Mouse (Mus musculus) limb, embryonic 12.5 days (tissue): ENCODE measurements at regions not wholly inside any gene's neighbourhood (a gene's known extent, or its start where the extent isn't known, plus 50 kb on each side); places are given as distances from the start of the nearest gene placed in this dataset.

Source experiments
- ATAC-seq: fragments of 200-750 bp; cut with Nextera tagmentation; 2 replicates; pipeline ENCODE4 v1.8.0; 2017; ENCODE audit warnings: low read depth, moderate TSS enrichment; ENCODE audit not compliant: insufficient number of reproducible peaks, insufficient read depth, low FRiP score, low TSS enrichment
- H3K27ac ChIP-seq: fragments of 300-500 bp; sonication (generic); 2 replicates; pipeline ENCODE4 v1.5.1; 2016; ENCODE audit warnings: mild to moderate bottlenecking, moderate library complexity
- H3K27me3 ChIP-seq: fragments of 300-500 bp; sonication (generic); 2 replicates; pipeline ENCODE4 v1.6.1; 2016; ENCODE audit warnings: mild to moderate bottlenecking, moderate library complexity
- H3K36me3 ChIP-seq: fragments of 300-500 bp; sonication (generic); 2 replicates; pipeline ENCODE4 v1.6.1; 2016; ENCODE audit warnings: mild to moderate bottlenecking, moderate library complexity
- H3K4me1 ChIP-seq: fragments of 300-500 bp; sonication (generic); replicated peaks from 2 replicates; pipeline ENCODE4 v1.6.1; 2016
- H3K4me2 ChIP-seq: fragments of 300-500 bp; sonication (generic); 2 replicates; pipeline ENCODE4 v1.6.1; 2016; ENCODE audit warnings: mild to moderate bottlenecking, moderate library complexity
- H3K4me3 ChIP-seq: fragments of 300-500 bp; sonication (generic); replicated peaks from 2 replicates; pipeline ENCODE4 v1.5.1; 2016; ENCODE audit warnings: mild to moderate bottlenecking
- H3K9ac ChIP-seq: fragments of 300-500 bp; sonication (generic); replicated peaks from 2 replicates; pipeline ENCODE4 v1.6.1; 2016; ENCODE audit warnings: mild to moderate bottlenecking, moderate library complexity
- H3K9me3 ChIP-seq: fragments of 300-500 bp; sonication (generic); 2 replicates; pipeline ENCODE4 v1.6.1; 2016; ENCODE audit warnings: mild to moderate bottlenecking, moderate library complexity
- WGBS: fragments of 180-500 bp; shearing (Covaris S2); methylation state at CpG from one replicate; pipeline ENCODE4 v1.1.7; 2016; 5-methylcytosine and 5-hydroxymethylcytosine counted together

DNA sequence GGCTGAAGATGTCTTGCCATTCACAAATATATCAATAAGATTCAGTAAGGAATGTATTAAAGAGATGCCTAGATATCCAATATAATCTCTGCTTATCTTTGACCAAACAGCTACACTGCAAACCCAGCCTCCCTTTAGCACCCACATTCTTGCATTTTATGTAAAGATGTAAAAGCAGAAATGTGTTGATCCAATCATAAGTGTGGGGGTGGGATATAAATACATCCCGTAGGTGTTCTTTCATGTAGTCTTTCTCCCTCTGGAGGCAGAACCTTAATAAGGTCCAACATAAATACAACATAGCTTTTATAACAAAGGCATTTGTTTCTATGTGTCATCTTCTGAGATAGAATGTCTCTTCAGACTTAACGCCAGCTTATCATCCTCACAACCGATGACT, 637.1 kb upstream of the Flrt2 start:
- Histone ChIP-seq H3K27me3 (no peaks in the 10 kb centered on the region), H3K4me3 (no peak overlapping the region), H3K9me3 (no peaks in the 10 kb centered on the region), H3K27ac (no peak overlapping the region), H3K4me2 (no peak overlapping the region), H3K4me1 (no peaks in the 10 kb centered on the region), H3K9ac (no peak overlapping the region), H3K36me3 (no peaks in the 10 kb centered on the region)
- WGBS = 91% methylated on average over 3 of the region's 3 CpGs
- ATAC-seq = no peak

DNA sequence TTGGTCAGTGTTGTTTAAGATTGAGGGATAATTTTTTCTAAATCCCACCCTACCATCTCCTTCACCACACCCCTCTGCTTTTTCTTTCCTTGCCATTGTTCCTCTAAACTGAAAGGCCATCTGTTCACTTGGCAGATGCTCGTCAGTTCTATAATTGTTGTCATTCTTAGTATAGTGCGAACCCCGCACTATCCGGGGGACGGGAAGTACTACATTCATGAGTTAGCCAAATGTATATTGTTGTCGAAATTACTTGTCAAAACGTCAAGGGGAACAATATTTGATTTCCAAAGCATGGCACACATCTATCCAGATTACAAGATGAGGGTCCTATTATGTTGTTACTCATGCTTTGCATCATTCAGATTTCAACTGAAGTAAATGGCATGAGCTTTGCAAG, 635.1 kb upstream of the Flrt2 start:
- no peak for ATAC-seq
- Histone ChIP-seq H3K4me3 (no peak overlapping the region), H3K4me1 (no peaks in the 10 kb centered on the region), H3K4me2 (no peak overlapping the region), H3K9ac (no peak overlapping the region), H3K9me3 (no peaks in the 10 kb centered on the region), H3K36me3 (no peaks in the 10 kb centered on the region), H3K27me3 (no peaks in the 10 kb centered on the region), H3K27ac (no peak overlapping the region)
- 85% methylated on average over 7 of the region's 7 CpGs for WGBS

DNA sequence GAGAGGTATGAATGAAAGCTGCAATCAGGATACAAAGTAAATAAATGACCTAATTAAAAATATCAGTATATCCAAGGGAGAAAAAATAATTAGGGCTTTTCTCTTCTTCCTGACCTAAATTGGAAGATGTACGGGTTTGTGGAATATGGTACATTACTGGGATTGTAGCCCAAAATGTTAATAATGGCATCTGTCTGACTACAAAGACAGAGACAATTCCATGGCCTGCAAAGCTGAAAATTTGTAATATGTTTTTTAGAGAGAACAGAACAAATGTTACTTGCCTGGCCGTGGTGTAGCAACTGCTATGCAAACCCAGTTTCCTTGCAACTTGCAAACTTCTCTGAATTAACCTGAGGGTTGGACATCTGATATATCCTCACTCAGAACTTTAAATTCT, 632.6 kb upstream of the Flrt2 start:
- ATAC-seq = no peak
- no peak overlapping the region for H3K4me3 ChIP-seq
- WGBS = 79% methylated on average over 2 of the region's 2 CpGs

DNA sequence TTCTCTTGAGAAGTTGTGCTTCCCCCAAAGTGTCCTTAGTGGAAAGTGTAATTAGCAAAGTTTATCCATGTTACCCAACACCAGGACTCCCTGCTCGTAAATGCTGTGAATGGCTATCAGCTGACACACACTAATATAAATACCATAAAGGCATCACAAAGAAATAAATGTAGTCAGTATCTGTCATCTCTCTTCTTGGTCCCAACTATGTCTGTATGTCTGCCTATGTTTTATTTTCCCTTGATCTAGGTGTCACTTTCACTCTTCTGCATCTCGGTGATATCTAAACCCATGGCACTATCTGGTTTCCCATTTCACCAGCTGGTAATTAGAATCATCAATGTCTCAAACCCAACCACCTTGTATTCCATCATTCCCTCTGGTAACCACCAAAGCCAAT, 619.7 kb upstream of the Flrt2 start:
- WGBS = 63% methylated on average over 2 of the region's 2 CpGs
- H3K4me2 ChIP-seq = no peak overlapping the region
- no peaks in the 10 kb centered on the region for H3K9me3 ChIP-seq
- no peak overlapping the region for H3K4me3 ChIP-seq
- ATAC-seq = no peak
- H3K4me1 ChIP-seq = no peaks in the 10 kb centered on the region
- H3K27ac ChIP-seq = no peak overlapping the region
- H3K27me3 ChIP-seq = no peaks in the 10 kb centered on the region
- no peaks in the 10 kb centered on the region for H3K36me3 ChIP-seq
- H3K9ac ChIP-seq = no peak overlapping the region

More for the DNA sequence above, 632.6 kb upstream of the Flrt2 start:
- H3K4me2 ChIP-seq = no peak overlapping the region
- H3K9ac ChIP-seq = no peak overlapping the region
- H3K27me3 ChIP-seq = no peaks in the 10 kb centered on the region
- no peaks in the 10 kb centered on the region for H3K4me1 ChIP-seq
- no peaks in the 10 kb centered on the region for H3K36me3 ChIP-seq
- H3K9me3 ChIP-seq = no peaks in the 10 kb centered on the region
- H3K27ac ChIP-seq = no peak overlapping the region

DNA sequence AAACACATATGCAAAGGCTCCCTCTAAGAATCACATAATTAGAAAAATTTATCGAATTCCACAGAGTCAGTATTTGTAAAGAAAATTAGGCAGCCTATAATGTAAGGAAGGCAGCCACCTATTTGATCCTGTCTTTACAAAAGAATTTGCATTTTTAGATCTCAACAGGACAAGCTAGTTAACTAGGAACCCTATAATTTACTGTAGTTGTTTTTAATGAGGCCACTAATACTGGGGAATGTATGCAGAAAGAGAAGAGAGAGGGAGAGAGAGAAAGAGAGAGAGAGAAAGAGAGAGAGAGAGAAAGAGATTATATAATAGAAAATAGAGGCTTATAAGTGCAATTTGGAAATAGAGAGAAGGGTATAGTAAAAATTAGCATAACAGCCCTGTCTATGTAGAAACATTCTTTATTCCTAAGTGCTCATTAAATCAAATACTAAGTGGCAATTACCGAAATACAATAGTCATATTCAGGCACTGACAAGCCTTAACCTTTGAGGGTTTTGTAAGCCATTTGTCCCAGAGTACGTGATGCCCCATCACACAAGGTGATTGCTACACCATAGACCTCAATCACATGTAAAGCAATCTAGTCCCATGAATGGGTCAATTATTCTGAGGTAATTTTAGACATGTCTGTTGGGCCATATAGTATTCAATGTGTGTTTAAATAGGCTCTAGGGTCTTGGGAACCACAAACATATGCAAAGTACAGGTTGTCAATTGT, 572.6 kb upstream of the Flrt2 start:
- Histone ChIP-seq H3K27ac (no peak overlapping the region), H3K4me3 (no peak overlapping the region), H3K9ac (no peak overlapping the region), H3K4me2 (no peak overlapping the region), H3K36me3 (no peaks in the 10 kb centered on the region), H3K27me3 (no peaks in the 10 kb centered on the region), H3K4me1 (no peaks in the 10 kb centered on the region), H3K9me3 (no peaks in the 10 kb centered on the region)
- WGBS = 77% methylated on average over 3 of the region's 3 CpGs
- no peak for ATAC-seq

DNA sequence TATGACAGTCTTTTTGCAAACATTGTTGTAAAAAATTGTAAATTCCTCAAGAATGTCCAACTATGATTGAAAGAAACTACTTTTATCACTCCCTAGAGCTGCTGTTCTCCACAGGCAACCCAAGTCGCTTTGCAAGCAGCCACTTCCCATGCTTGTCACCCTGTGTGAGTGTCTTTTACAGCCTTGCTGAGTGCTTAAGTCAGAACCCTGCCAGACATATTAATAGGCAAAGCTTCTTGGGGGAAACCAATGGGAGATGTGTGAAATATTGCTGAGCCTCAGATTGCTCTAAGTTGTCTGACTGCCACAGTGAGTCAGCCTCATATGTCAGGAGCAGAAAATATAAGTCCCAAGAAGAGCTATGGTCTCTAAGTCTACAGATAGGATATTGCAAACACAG, 559.2 kb upstream of the Flrt2 start:
- no peak for ATAC-seq
- WGBS = 31% methylated on average over 1 of the region's 1 CpGs

DNA sequence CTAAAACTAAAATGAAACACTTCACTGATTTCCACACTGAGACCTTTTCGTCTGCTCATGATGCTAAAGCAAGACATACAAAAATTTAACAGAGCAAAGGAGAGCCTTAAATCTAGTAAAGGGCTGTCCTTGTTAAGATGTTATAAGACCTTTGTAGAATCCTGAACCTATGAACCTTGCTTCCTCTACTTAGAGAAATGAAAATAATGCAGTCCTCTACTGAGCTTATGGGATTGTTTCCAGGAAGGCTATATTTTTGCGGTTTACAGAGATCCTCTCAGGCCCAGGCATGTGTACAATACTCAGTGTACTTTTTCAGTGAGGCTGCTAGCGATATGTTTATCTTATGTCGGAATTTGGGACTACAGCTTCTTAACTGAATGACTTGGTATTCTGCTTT, 558.5 kb upstream of the Flrt2 start:
- no peak overlapping the region for H3K27ac ChIP-seq
- H3K9me3 ChIP-seq = no peaks in the 10 kb centered on the region
- no peak overlapping the region for H3K9ac ChIP-seq
- no peaks in the 10 kb centered on the region for H3K27me3 ChIP-seq
- H3K36me3 ChIP-seq = no peaks in the 10 kb centered on the region
- no peak overlapping the region for H3K4me2 ChIP-seq
- ATAC-seq = no peak
- H3K4me3 ChIP-seq = no peak overlapping the region
- peaks cover 18% of the 10 kb centered on the region for H3K4me1 ChIP-seq
- 82% methylated on average over 4 of the region's 4 CpGs for WGBS

More for the DNA sequence above, 559.2 kb upstream of the Flrt2 start:
- no peaks in the 10 kb centered on the region for H3K27me3 ChIP-seq
- no peaks in the 10 kb centered on the region for H3K9me3 ChIP-seq
- H3K4me1 ChIP-seq = peaks cover 18% of the 10 kb centered on the region
- no peak overlapping the region for H3K4me2 ChIP-seq
- H3K4me3 ChIP-seq = no peak overlapping the region
- H3K27ac ChIP-seq = no peak overlapping the region
- no peaks in the 10 kb centered on the region for H3K36me3 ChIP-seq
- H3K9ac ChIP-seq = no peak overlapping the region

DNA sequence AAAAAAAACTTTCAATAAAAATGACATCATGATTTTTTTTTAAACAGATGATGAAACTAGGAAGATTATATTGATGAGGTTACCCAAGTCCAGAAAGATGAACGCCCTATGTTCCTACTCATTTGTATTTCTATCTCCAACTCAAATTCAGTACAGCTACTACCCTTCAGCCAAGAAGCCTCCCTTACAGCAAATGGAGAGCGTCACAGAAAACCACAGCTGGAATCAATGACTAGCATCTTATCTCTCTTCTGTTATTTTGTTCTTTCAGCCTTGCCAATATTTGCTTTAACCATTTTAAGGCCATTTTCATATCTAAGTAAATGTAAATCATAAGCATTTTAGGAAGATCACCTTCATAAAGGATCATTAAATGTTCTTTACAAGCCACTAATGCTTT, 553.9 kb upstream of the Flrt2 start:
- H3K27ac ChIP-seq = no peak overlapping the region
- H3K36me3 ChIP-seq = no peaks in the 10 kb centered on the region
- no peaks in the 10 kb centered on the region for H3K9me3 ChIP-seq
- ATAC-seq = no peak
- H3K4me3 ChIP-seq = no peak overlapping the region
- H3K9ac ChIP-seq = no peak overlapping the region
- H3K4me2 ChIP-seq = no peak overlapping the region
- 92% methylated on average over 2 of the region's 2 CpGs for WGBS
- no peaks in the 10 kb centered on the region for H3K27me3 ChIP-seq
- H3K4me1 ChIP-seq = peaks cover under 1% of the 10 kb centered on the region

DNA sequence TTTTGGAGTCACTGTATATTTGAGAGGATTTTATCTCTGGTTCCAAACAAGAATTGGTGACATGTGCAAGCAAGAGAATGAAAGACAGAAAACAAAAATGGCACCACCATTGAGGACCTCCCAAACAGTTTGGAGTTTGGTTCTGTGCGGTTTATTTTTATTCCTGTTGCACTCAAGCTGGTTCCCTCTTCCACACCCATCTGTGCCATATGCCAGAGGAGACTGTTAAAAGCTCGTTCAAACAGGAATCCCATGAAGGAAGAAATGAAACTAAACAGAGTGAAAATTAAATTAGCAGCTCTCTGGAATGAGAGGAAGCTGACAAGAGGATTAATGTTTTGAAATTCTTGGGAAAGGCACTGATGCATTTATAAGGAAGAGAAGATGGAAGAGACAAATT, 521.0 kb upstream of the Flrt2 start:
- Histone ChIP-seq H3K36me3 (no peaks in the 10 kb centered on the region), H3K9me3 (no peaks in the 10 kb centered on the region), H3K4me2 (no peak overlapping the region), H3K9ac (no peak overlapping the region), H3K27ac (no peak overlapping the region), H3K27me3 (no peaks in the 10 kb centered on the region), H3K4me3 (no peak overlapping the region), H3K4me1 (no peaks in the 10 kb centered on the region)
- WGBS = 63% methylated on average over 2 of the region's 2 CpGs
- no peak for ATAC-seq

DNA sequence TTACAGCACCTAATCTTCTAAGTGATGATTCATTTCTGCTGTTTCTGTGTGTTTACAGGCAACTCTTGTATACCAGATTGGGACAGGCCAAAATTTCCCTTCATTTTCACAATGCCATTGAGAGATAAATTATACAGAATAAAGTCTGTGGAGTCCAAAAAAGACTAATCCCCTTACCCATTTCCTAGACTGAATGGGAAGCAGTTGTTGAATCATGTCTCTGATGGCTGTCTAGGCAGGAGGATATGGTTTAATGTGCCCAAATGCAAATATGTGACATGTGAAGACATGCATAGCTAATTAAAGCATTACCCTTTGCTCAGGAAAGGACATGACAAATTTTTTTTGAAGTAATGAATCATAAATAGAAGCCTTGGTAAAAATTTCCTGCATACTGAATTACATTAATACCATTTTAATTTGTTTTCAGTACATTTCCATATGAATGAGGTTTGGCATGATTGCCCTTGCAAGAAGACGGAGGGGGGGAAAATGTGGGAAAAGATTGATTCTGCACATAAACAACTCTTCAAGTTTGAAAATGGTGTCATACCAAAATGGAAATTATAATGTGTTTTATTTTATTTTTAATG, 518.1 kb upstream of the Flrt2 start:
- H3K4me1 ChIP-seq = no peaks in the 10 kb centered on the region
- H3K27me3 ChIP-seq = no peaks in the 10 kb centered on the region
- no peaks in the 10 kb centered on the region for H3K36me3 ChIP-seq
- no peaks in the 10 kb centered on the region for H3K9me3 ChIP-seq
- no peak for ATAC-seq
- no peak overlapping the region for H3K27ac ChIP-seq
- H3K9ac ChIP-seq = no peak overlapping the region
- H3K4me2 ChIP-seq = no peak overlapping the region
- 89% methylated on average over 1 of the region's 1 CpGs for WGBS
- H3K4me3 ChIP-seq = no peak overlapping the region

DNA sequence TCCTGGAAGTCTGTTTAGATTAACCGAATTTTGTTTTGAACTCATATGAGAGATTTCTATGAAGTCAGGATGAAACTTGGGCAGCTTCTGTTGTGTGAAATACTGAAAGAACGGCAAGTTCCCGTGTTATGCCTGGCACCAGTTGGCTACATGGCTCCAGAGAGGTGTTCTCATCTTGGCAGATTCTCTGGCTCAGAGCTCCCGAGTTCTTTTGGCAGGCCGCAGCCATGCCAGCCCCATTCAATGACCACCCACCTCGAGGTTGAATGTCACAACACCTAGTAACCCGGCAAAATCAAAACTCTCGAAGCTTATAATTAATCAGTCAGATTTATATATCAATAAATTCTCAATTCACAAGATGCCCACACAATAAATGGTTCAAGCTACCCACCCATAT, 489.5 kb upstream of the Flrt2 start:
- Histone ChIP-seq H3K27ac (no peak overlapping the region), H3K4me1 (no peaks in the 10 kb centered on the region), H3K9ac (no peak overlapping the region), H3K27me3 (no peaks in the 10 kb centered on the region), H3K4me2 (no peak overlapping the region), H3K9me3 (no peaks in the 10 kb centered on the region), H3K4me3 (no peak overlapping the region), H3K36me3 (no peaks in the 10 kb centered on the region)
- WGBS = 80% methylated on average over 8 of the region's 8 CpGs
- no peak for ATAC-seq

DNA sequence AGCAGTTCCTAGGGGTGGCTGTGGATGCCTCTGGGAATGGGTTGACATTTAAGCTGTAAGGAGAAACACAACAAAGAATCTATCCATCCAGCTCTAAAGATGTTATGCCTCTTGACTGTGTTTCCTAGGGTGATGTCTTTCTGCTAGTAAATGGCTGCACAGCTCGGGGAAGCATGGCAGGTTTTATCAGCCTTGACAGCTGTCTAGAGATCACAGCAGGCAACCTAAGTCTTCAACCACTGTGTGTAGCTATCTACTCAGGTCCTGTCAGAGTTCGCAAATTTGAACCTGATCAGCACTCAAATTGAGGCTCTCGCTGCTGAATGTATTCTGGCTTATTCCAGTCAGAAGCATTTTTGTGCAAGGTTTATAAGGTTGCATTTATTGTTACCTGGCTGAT, 486.9 kb upstream of the Flrt2 start:
- no peak overlapping the region for H3K27ac ChIP-seq
- no peak overlapping the region for H3K9ac ChIP-seq
- ATAC-seq = no peak
- no peak overlapping the region for H3K4me2 ChIP-seq
- WGBS = 78% methylated on average over 3 of the region's 3 CpGs
- no peak overlapping the region for H3K4me3 ChIP-seq
- no peaks in the 10 kb centered on the region for H3K4me1 ChIP-seq
- H3K36me3 ChIP-seq = no peaks in the 10 kb centered on the region
- H3K27me3 ChIP-seq = no peaks in the 10 kb centered on the region
- H3K9me3 ChIP-seq = no peaks in the 10 kb centered on the region
